Mouse (Mus musculus) megakaryocyte, adult 5-6 weeks (primary cell): ENCODE results near the gene Tshz2. TPM values are rescaled to one million over a fixed set of nuclear protein-coding genes. Genes with fewer than 3 reads are reported as not detected.
"Not testable (repeated sequence)": the region's sequence is repeated elsewhere in the genome, so short reads cannot be mapped to it uniquely, and the experiment has no call there.

ENCODE experiments used
- ATAC-seq: 2 replicates; pipeline ENCODE4 v1.8.0; 2016; ENCODE audit warnings: mild to moderate bottlenecking, inconsistent platforms; ENCODE audit not compliant: poor library complexity, severe bottlenecking
- total RNA-seq, 2 experiments: library from RNA; stranded (forward) in 1 of 2; stranded (reverse) in 1 of 2; fragments of 153-499, 151-499 nt in 1 of 2; fragments of 221-1000, 200-1000 nt in 1 of 2; gene quantifications; 2 replicates each; pipeline versions ENCODE4 v1.2.3 to v1.2.4; 2015 to 2017

Gene Tshz2
- total RNA-seq (2015) (not detected in 2 replicates), total RNA-seq (2017) (not detected in 2 replicates)

DNA sequence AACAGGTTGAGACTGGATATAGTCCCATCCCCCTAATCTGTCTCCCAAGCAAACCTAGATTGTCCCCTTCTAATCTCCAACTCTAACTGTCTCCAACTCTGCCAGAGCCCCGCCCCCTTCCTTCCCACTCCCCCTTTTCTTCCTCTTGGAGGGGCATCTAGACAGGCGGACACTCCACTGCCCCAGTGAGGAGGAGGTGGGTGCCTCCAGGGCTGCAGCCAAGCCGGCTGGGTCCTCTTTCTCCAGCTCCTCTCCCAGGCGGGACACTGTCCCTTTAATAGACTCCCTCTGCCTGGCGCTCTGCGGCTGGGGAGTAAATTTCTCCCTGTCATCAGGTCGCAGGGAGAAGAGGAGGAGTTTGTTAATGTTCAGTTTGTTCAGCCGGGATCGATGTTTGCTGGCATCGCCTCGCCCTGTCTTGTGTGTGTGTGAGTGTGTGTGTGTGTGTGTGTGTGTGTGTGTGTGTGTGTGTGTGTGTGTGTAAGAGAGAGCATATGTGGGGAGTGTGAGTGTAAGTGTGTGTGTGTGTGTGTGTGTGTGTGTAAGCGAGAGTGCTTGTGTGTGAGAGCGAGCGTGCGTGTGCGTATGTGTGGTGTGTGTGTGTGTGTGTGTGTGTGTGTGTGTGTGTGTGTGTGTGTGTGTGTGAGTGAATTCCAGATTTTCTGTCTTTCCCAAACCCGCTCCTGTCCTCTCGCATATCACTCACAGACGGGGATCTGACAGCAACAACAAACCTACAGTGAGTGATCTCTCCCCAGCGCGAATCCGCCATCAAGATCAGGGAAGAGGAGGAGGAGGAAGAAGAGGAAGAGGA, at the start of gene Tshz2:
Gene Tshz2 (plus strand): TSS at position 676 of the 814 bp plus-strand sequence.
- no peak for ATAC-seq

DNA sequence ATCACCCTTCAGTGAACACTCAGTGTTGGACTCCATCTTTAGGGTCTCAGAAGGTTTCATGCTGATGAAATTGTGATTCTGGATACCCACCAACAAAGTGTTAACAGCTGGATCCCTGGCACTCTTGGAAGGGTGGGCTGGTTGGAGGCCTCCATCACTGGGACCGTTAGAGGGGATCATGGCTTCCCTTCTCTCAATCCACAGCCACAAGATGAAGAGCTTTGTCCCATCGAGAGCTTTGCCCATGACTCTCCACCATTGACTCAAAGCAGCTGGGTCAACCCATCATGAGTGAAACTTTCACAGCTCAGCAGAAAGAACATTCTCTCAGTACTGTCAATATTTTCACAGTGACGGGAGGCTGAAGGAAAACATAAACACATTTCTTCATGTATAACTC, 49.3 kb upstream of the Tshz2 start:
- ATAC-seq = no peak

DNA sequence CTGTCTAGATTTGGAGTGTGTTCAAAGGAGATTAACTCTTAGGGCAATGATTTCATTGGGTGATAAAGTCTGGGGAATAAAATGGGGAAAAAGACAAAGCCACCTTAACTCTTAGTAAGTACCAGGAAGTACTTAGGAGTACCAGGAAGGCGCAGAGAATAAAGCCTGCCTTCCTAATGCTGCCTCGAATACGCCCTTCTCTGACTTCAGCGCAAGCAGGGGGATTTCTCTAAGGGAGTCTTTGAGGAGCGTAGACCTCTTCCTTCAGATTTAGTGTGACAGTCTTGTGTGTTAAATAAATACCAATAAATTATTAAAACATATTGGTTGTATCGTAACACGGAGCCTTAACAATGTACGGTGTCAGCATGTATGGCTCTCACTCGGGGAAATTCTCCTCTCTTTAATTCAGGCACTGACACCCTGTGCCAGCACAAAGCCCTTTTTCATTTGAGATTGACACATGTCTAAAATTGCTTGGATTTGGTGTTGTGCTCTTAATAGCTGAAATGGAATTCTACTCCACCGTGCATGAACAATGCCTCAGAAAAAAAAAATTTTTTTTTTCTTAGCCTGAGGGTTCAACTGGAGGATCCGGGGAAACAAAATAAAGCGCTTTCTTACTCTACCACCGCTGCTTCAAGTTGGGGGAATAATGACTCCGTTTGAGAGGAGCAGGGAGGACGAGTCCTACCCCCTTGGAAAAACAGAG, 47.9 kb upstream of the Tshz2 start:
- ATAC-seq = no peak

DNA sequence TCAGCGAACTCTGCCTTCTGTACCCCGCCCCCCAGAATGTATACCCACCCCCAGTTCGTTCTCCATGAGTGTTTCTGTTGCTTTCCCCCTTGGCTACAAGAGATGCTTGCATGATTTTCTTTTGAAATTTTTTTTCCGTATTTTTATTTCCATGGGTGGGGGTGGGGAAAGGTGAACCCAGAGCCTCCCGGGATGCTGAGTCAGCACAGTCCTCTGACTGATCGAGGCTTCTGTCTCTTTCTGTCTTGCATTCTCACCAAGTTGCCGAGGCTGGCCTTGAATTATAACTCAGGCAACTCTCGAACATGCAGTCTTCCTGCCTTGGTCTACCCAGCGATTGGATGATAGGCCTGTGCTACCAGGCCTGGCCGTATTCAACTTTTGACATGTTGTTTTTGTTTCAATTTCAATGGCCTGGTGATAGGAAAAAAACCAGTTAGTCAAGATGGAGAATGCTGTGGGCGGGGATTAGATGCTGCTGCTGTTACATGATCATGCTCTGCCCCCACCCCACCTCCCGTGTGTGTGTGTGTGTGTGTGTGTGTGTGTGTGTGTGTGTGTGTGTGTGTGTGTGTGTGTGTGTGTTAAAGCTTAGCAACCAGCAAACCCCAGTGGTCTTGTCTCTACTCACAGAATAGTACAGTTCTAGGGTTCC, 47.1 kb upstream of the Tshz2 start:
- no peak for ATAC-seq

DNA sequence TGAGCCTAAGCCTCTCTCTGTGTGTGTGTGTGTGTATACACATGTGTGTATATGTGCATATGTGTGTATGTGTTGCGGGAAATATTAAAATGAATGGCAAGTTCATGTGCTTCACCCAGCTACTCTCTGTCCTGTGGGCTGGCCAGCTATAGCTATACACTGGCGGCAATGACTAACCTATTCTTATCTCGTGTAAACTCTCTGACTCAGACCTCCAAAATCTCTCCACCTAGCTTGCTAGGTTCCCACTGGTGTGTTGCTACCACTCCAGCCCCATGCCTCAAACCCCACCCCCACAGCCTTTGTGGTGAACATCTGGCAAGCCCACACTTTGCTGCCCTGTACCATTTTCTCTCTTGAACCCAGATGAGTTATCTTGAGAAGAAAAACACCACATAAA, 46.1 kb upstream of the Tshz2 start:
- ATAC-seq = no peak

DNA sequence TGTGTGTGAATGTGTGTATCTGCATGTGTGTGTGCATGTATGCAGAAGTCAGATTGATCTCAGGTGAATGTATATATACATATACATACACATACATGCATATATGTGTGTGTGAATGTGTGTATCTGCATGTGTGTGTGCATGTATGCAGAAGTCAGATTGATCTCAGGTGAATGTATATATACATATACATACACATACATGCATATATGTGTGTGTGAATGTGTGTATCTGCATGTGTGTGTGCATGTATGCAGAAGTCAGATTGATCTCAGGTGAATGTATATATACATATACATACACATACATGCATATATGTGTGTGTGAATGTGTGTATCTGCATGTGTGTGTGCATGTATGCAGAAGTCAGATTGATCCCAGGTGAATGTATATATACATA, 45.2 kb upstream of the Tshz2 start, which contains the start of gene Gm11011:
Gene Gm11011 (minus strand): TSS at position 101 of the 400 bp plus-strand sequence.
- ATAC-seq = not testable (repeated sequence)

DNA sequence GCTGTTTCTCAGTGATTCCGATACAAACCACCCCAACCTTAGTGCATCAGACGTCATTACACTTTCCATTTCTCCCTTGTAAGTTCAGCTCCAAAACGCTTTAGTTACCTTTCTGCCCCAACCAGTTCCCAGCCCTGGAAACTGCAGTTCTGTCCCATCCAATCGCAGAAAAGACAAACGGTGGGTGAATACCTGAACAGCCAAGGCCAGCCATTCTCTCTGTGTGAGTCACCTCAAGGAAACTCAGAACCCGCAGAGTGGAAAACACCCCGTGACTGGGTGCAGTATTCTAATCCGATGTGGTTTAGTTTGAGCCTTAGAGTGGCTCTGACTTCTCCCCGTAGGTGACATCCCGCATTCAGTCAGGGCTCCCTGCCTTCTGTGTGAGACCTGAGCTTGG, 43.1 kb upstream of the Tshz2 start:
- ATAC-seq = no peak

DNA sequence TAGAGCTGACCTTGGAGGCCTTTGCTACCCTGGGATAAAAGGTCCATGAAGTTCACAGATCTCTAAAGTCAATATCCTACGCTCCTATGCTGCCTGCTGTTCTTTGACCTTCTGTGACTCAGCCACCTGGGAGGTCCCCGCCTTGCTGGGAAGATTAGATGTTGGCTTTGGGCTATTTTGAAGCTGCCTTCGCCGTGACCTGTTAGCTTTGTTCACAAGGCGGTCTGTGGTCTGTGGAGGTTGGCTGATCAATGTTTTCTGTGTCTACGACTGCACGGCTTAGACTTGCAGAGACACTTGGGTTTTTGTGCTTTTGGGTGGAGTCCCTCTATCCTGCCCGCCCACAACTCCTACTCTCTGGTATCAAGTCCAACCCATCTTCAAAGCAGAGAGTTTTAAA, 42.4 kb upstream of the Tshz2 start:
- ATAC-seq = no peak

DNA sequence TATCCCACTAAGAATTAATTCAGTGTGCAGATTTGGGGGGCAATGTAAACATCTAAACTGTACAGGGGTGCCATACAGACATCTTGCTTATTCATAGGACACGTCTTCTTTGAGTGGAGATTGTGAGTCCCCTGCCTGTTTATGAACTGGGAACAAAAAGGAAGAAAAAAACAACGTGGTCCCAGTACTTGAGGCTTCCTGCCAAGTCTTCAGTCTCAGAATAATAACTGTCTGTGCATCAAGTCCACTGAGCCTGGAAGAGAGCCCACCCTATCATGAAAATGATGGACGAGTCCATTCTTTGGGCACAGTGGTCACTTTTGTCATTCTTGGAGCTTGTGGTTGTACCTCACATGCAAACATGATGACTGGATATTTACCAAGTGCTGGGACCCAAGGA, 39.1 kb upstream of the Tshz2 start:
- no peak for ATAC-seq

DNA sequence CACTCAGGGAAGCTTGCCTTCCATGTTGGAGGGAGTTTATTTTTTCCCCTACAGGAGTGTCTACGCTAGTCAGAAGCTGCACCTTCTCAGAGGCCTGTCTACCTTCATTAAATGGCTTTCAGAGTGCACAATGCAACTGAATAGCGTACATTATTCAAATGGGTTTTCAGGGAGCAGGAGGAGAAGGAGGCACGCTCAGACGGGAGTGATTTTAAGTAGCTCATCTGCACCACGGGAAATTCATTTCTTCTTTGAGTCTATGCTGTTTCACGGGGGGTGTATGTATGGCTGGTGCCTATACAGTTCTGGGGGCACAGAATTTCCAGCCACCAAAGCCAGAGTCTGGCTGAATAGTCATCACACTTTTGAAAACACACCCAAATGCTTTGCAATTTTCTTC, 35.5 kb upstream of the Tshz2 start:
- ATAC-seq = no peak

DNA sequence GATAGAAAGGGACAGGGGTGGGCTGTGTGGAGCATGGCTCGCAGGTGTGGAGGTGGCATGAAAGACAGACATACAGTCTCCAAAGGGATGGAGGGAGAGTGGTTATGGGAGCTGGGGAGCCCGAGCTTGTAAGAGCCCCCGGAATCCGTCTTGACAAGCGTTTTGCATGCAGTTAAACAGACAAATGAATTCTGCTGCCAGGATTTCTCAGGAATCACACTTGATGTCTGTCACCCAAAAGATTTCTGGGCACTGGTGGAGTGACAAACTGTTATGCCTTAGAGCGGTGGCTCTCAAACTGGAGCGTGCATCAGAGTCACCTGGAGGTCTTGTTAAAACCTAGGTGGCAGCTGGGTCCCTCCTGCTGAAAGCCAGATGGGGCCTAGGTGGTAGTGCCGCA, 34.8 kb upstream of the Tshz2 start:
- ATAC-seq = no peak

DNA sequence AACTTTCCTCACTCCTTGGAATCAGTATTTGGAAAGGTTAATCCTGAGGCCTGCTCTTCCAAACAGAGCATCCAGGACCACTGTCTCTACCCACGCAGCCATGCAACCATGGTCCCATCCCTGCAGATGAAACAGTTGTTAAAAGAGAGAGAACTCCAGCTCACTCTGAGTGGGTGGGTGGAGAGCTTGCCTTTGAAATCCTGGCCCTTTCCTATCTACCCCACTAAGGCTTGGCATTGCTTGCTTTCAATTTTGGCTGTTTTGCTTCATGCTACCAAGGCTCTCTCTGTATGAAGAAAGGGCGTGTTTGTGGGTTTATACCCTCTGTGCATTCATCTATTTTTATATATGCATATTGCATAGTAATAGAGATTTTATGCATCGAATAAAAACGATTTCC, 33.2 kb upstream of the Tshz2 start:
- no peak for ATAC-seq

DNA sequence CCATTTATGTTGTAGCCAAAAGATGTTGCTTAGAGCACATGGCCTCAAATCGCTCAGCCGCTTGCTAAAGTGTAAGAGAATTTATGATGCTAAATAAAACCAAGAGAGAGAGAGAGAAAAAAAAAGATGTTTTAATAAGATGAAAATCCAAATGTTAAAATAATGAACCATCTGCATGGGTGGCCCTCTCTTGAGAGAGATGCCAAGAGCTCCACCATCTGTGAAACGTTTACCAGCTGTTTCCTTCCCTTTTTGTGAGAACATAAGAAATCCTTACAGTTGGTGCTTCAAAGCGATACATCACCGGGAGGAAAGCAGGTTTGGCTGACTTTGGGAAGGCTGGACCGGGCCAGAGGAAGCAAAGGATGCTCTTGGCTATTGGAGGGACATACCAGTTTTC, 32.6 kb upstream of the Tshz2 start:
- no peak for ATAC-seq

DNA sequence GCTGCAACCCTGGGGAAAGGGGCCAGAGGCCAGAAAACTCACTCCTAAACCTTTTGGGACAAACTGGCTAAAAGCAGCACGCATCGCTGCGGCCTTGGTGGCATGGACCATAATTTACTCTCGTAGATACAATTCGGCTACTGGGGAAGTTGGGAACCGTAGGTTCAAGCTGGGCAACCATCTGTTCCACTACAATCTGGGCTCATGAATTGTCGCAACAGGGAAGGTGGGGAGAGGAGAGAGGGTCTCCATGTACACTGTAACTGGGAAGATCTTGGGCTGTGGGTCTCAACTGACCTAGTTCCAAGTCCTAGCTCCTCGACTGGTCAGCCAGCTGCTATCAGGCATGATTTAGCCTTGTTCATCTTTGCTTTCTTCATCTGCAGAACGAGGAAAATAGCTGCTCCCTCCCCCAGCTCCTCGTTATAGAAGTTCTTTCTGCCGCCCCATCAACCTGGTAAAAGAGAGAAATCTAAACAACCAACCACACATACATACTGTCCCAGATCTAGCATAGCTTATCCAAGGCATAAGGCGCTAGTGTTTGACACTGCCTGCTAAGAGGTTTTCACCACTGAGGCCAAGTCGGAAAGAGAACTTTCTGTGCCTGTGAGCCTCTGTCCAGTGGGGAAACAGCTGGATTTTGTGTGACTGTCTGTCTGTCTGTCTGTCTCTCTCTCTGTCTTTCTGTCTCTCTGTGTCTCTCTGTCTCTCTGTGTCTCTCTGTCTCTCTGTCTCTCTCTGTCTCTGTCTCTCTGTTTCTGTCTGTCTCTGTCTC, 25.7 kb upstream of the Tshz2 start:
- ATAC-seq = no peak

DNA sequence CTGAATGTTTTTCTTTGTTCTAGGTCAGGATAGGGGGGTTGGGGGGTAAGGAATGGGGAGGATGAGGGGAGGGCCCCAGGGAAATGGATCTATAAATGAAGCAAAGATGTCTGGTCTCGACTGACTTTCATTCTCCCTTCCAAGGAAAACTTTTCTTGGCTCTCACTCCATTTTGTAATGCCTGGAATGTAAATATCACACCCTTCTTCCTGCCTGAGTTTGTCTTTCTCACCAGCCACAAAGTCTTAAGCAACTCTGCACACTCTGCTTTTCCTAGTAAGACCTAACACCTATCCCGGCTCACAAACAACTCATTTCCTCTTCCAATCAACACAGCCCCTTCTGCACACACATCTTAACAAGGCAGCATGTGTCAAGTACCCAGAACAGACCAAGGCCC, 25.0 kb upstream of the Tshz2 start:
- ATAC-seq = no peak

DNA sequence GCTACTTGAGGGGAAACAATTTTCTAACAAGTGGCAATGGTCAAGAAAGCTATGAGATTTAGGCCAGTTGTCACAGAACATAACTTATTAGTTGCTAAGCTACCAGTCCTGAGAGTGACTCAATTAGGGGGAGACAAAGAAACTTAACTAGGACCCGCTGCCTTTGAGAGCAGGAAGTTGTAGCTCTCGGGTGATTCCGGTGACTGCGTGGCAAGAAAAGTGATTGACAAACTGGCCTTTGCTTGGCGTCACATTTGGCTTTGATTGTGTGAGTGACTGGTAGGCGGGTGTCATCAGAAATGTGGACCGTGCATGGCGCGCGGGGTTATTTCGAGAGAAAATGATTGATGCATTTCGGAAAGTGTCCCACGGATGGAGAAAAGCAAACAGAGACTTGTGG, 22.9 kb upstream of the Tshz2 start:
- ATAC-seq = no peak

DNA sequence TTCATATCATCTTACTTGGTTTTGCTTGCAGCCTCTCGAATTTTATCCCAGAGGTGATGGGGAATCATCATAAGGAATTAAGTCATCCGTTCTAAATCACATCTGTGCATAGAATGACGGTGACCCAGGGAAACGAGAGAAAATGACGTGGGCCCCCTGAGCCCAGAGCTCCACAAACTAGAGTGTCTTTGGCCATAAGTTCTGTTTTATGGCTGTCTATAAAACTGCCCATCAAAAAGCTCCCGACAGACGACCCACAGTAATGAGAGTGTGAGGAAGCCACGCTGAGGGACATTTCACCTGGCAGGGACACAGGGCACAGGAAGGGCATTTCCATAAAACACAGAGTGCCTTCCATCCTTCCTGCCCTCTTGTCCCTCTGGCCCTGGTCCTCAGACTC, 21.9 kb upstream of the Tshz2 start:
- no peak for ATAC-seq

DNA sequence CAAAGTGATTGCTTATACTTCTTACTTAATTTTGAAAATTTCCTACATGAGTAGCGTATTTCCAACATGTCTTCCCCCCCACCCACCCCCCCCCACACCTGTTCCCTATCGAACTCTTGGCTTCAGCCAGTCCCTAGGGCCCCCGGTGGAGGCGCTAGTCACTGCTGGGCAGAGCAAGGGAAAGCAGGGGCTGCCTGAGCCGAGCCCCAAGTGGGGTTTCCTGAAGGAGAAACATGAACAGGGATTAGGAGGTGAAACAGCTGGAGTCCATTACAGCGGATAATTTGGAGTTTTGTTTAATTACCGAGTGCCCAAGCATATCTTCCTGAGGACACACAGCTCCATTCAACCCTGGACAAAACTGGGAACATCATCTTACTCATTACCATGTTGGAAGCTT, 21.3 kb upstream of the Tshz2 start:
- no peak for ATAC-seq

DNA sequence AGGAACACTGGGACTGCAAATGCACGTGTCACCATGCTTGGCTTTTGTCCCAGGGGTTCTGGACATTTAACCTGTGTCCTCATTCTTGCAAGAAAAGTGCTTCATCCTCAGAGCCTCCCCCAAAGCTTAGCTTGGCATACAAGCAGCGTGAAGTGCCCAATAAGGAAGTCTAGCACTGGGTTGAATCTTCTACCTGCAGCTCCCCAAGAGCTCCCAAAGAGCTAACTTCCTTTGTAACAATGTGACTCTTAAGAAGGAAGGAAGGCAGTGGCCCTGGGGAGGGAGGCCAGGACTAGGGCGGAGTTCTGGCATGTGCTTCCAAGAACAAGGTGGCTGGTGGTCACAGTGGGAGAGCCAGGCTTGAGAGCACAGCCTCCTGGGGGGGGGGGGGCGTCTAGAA, 18.1 kb upstream of the Tshz2 start:
- no peak for ATAC-seq

DNA sequence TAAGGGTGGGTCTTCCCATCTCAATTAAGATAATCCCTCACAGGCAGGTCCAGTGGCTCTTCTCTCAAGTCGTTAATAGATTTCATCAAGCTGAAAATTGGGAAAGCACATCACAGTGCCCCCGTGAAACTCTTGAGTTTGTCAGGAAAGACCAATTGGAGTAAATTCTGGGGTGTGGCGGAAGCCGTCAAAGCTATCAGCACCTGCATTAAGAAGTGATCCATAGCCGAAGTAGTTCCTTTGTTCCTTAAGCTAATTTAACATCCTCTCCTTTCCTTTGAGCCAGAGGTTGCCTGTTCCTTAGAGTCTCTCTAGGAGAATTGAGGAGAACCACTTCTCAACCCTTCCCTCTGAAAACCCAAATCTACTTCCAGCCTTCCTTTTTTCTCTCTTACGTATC, 16.8 kb upstream of the Tshz2 start:
- no peak for ATAC-seq

DNA sequence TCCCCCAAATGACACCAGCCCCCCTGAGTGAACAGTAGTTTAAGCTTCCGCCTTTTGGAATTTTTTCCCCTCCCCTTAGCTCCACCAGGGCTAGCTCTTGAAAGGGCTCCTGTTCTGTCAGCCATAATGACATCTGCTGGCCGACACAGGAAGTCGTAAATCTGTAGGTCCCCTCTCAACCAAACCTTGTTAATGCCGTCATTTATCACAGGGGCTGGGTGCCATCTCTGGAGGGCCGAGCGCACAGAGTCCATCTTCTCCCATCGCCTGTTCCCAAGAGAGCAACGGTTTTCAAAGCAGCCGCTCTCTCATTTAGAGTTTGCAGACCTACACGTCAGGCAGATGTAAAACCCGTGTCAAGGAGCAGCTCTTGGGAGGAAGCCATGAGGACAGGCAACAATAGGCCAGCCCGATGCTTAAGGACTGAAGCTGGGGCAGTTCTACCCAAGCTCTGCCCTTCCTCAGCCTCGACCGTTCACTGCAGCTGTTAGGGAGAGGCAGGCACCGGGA, 11.6 kb upstream of the Tshz2 start:
- ATAC-seq = no peak
